Mouse (Mus musculus): Measurements from ENCODE around the gene Msh6. TPM values are rescaled to one million over a fixed set of nuclear protein-coding genes. Genes with fewer than 3 reads are reported as not detected.
"Not testable (repeated sequence)": the region's sequence is repeated elsewhere in the genome, so short reads cannot be mapped to it uniquely, and the experiment has no call there.

Gene Msh6
- polyA plus RNA-seq (2012; rRNA removed): 14.0 and 19.8 TPM in 2 replicates

DNA sequence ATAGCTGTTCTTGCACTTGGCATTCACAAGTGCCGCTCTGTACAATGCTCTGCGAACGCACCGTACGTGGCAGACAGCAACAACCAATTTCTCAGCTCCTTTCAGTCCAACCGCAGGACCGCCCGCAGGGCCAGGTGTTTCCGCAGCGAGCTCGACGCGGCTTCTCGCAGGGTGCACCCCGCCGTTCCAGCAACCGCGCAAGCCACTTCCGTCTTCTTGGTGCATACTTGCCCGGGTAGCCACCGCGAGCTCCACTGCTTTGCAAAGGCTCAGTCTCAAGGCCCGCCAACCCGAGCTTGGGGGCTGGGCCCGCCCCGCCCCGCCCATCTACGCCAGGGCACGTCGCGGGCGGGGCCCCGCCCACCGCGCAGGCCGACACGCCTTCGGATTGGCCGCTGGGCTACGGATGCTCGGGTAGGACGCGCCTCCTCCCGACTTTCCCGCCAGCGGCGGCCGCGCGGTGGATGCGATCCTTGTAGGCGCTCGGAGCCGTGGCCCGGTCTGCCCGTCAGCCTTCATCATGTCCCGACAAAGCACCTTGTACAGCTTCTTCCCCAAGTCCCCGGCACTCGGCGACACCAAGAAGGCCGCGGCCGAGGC is at the start of gene Msh6:
Gene Msh6, plus strand, starts transcription at position 434 of the 600 bp plus-strand sequence.
- peak; percentile 98 for DNase-seq (ENCODE audit: low read depth)
- TF ChIP-seq POLR2A (IDR thresholded peaks at IDR 0.05; ENCODE audit: borderline replicate concordance, extremely low read depth, insufficient read depth, insufficient read length, poor library complexity, severe bottlenecking): peak; percentile 72; the same call in 1 of the 2 replicates
- TF ChIP-seq CTCF (IDR thresholded peaks at IDR 0.05; ENCODE audit: borderline replicate concordance, extremely low read depth, insufficient read depth, insufficient read length): no peak

DNA sequence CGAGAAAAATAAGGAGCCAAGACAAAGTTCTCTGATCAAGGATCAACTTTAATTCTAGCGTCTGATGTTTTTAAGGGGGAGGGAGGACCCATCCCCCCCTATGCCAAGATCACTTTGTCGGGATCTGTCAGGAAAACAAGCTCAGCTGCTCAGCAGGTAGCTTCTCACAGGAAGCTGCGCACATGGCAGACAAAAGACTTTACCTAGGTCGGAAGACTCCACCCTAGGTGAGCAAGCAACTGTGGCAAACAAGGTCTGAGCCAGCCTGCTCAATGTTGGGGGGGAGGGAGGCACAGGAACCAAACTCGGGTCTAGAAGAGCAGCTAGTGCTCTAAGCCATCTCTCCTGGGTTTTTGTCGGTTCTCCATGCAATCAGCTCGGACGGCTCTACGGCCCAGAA is 40.5 kb upstream of the Msh6 start:
- DNase-seq (ENCODE audit: low read depth): no peak
- TF ChIP-seq POLR2A (IDR thresholded peaks at IDR 0.05; ENCODE audit: borderline replicate concordance, extremely low read depth, insufficient read depth, insufficient read length, poor library complexity, severe bottlenecking): no peak
- no peak for TF ChIP-seq CTCF (IDR thresholded peaks at IDR 0.05; ENCODE audit: borderline replicate concordance, extremely low read depth, insufficient read depth, insufficient read length)

DNA sequence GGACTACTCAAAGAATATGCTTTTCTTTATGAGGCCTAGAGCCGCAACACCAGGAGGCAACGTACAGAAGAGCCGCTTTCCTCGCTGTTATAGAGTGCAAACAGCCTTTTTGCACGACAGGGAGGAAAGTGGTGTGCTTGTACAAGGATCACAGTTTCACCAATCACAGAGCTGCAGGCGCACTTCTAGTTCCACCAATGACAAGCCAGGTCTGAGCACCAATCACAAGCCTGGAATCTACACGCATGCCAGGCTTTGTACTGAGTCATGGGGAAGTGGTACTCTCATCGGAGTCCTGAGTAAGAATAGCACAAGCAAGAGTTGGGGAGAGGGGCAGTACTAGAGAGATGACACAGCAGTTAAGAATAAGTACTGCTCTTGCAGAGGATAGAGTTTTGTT is 40.1 kb upstream of the Msh6 start:
- no peak for DNase-seq (ENCODE audit: low read depth)
- TF ChIP-seq CTCF (IDR thresholded peaks at IDR 0.05; ENCODE audit: borderline replicate concordance, extremely low read depth, insufficient read depth, insufficient read length) (no peak), POLR2A (IDR thresholded peaks at IDR 0.05; ENCODE audit: borderline replicate concordance, extremely low read depth, insufficient read depth, insufficient read length, poor library complexity, severe bottlenecking) (no peak)

DNA sequence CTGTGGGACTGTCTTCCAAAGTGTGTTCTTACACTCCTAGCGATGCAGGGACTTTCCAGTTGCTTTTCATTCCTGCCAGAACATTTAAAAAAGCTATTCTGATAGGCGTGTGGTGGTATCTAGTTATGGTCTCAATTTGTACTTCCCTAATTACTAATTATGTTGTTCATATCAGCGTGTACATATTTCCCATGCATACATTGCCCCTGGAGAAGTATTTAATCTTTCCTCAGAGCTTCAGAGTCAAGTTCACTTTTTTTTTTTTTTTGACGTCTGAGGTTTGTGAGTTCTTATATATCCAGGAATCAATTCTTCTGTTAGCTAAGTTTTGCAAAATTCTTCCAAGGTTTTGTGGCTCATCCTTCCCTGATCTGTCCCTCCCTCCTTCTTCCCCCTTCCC is 38.7 kb upstream of the Msh6 start:
- no peak for DNase-seq (ENCODE audit: low read depth)
- no peak for TF ChIP-seq CTCF (IDR thresholded peaks at IDR 0.05; ENCODE audit: borderline replicate concordance, extremely low read depth, insufficient read depth, insufficient read length)
- no peak for TF ChIP-seq POLR2A (IDR thresholded peaks at IDR 0.05; ENCODE audit: borderline replicate concordance, extremely low read depth, insufficient read depth, insufficient read length, poor library complexity, severe bottlenecking)

DNA sequence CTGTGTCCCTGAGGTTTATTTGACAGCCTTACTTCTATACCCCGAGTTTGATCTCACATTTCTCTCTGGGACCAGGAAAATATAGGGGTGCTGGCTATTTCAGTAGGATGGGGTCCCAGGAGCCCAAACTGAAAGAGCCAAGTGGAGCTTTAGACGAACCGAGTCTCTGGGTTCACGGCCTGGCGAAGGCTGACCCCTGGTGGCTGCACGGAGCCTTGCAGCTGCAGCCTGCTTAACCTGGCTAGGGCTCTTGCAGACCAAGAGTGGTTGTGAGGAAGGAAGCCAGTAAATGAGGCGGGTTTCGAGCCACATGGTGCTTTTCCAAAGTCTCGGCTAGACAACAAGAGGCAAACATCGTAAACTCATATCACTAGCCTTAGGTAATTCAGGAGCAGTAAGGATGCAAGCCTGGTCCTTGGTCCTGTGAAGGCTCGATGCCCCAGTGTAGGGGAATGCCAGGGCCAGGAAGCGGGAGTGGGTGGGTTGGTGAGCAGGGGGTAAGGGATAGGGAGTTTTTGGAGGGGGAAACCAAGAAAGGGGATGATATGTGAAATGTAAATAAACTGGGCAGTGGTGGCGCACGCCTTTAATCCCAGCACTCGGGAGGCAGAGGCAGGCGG is 25.8 kb upstream of the Msh6 start:
- TF ChIP-seq POLR2A (IDR thresholded peaks at IDR 0.05; ENCODE audit: borderline replicate concordance, extremely low read depth, insufficient read depth, insufficient read length, poor library complexity, severe bottlenecking) (no peak), CTCF (IDR thresholded peaks at IDR 0.05; ENCODE audit: borderline replicate concordance, extremely low read depth, insufficient read depth, insufficient read length) (peak; percentile 100)
- peak; percentile 85 for DNase-seq (ENCODE audit: low read depth)

DNA sequence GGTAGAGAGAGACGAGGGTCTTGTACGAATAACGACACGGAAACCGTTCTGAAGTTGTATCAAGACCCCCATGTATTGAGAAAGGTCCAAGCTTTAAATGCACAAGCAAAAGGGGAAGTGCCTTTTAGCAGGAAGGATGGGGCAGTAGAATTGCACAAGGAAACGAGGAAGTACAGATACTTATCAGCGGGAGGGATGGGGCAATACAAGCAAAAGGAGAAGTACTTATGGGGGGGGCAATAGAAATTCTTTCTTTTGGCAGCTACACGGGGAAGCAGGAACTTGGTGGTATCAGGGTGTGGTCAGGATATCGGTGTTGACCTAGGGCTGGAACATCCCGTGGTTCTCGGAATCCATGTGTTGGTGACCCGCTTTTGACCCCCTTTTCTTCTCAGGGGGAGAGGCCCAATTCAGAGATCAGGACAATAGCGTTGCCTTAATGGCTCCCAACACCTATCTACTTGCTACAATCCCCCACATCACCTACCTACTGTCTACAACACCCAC is 20.2 kb upstream of the Msh6 start:
- DNase-seq (ENCODE audit: low read depth): not testable (repeated sequence)

DNA sequence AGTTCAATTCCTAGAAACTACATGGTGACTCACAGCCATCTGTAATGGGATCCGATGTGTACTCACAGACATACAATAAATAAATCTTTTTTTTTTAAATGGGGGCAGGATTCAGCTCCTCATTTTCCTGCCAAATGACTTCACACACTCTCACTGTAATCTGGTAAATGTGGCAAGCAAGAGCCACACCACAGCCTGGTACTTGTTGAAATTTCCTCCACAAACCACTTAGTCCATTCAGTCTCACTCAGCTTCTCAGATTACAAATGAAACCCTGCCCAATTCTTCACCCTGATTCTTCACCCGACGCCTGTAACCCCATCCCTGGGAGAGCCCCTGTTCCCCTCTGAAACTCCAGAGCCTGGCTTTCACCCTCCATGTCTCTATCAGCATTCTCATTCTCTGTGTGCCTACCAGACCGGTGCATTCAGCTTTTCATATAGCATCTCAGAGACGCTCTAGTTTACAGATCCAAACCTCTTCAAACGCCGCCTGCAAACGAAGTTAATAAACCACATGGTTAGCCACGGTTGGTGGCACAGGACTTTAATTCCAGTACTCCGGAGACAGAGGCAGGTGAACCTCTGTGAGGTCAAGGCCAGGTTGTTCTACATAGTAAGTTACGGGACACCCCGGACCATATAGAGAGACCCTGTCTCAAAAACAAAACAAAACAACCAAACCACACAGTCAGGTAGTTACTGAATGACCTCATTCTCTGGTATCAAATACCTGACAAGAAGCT is 17.6 kb upstream of the Msh6 start:
- TF ChIP-seq POLR2A (IDR thresholded peaks at IDR 0.05; ENCODE audit: borderline replicate concordance, extremely low read depth, insufficient read depth, insufficient read length, poor library complexity, severe bottlenecking) (no peak), CTCF (IDR thresholded peaks at IDR 0.05; ENCODE audit: borderline replicate concordance, extremely low read depth, insufficient read depth, insufficient read length) (no peak)
- DNase-seq (ENCODE audit: low read depth): no peak

DNA sequence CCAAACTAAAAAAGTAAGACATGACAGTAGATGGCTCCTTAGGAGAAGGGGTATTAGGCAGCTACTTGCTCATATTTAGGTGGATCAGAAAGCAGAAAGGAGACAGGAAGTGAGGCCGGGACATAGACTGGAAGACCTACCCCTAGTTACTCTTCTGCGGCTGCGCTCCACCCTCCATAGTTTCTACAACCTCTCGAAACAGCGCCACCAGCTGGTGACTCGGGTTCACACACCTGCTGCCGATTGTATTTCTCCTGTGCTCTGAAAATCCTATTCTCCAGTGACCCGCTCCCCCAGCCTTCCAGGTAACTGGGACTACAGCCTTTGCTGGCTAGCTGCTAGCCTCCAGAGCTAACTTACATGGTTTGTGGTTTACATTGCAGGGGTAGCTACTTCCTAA is 16.6 kb upstream of the Msh6 start:
- TF ChIP-seq CTCF (IDR thresholded peaks at IDR 0.05; ENCODE audit: borderline replicate concordance, extremely low read depth, insufficient read depth, insufficient read length): 0 out of 2 replicates have a peak, but pooled peaks have one; percentile 24
- no peak for TF ChIP-seq POLR2A (IDR thresholded peaks at IDR 0.05; ENCODE audit: borderline replicate concordance, extremely low read depth, insufficient read depth, insufficient read length, poor library complexity, severe bottlenecking)
- DNase-seq (ENCODE audit: low read depth): no peak

DNA sequence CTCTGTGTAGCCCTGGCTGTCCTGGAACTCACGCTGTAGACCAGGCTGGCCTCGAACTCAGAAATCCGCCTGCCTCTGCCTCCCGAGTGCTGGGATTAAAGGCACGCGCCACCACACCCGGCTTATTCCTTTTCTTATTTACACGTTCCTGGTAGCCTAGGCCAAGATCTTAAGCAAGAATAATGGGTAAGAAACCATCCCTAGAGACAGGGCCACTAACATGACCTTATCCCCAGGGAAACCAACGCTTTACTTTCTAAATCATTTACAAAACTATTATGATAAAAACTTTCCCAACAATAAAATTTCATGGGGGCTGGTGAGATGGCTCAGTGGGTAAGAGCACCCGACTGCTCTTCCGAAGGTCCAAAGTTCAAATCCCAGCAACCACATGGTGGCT is 15.5 kb upstream of the Msh6 start:
- DNase-seq (ENCODE audit: low read depth): not testable (repeated sequence)

DNA sequence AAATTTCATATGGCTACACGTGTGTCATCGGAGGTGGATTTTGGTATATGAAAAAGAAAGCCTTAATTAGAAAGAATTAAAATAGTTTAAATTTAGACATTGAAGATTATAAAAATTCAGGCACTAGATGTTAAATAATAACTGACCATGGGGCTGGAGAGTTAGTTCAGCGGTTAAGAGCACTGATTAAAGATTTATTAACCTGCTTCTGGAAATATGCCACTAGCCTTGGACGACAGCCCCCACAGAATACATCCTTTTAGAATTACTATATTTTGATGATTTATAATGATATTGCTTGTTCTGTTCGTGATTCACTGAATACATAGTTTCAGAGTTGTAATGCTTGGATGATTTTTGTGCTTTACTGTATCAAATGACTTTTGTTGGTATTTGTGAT is 14.9 kb upstream of the Msh6 start:
- not testable (repeated sequence) for DNase-seq (ENCODE audit: low read depth)

DNA sequence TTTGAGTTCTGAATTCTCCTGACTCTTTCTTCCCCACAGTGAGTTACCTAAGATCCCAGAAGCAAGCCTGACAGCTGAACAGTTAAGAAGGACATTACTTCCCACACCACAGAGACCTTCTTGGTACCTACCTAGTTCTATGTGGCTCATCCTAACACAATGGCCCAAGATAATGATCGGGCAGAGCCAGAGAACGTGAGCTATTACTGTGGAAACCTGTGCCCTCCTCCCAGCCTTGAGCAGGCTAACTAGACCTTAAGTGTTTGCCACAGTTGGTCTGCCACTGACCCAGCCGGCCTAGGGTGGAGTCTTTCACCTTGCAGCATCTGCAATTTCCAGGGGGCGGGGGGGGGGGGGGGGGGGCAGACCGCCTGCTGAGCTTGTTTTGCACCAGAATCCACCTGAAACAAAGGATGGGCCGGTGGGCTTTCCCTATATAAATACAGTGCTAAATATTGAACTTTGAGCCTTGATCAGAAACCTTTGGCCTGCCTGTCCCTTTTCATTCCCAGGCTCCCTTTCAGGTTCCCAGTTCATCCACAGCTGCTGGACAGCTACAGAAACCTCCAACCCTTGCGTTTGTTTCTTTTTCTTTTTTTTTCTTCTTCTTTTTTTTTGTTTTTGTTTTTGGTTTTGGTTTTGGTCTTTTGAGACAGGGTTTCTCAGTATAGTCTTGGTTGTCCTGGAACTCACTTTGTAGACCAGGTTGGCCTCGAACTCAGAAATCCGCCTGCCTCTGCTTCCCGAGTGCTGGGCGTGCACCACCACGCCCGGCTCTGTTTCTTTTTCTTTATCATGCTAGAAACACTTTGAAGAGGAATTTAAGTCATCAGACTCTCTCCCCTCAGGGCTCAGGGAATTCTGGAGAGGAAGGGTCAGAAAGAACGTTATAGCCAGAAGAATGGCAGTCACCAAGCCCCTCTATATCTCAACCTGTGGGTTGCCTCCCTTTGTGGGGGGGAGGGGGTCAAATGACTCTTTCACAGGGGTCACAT is 11.5 kb upstream of the Msh6 start:
- DNase-seq (ENCODE audit: low read depth): no peak
- no peak for TF ChIP-seq POLR2A (IDR thresholded peaks at IDR 0.05; ENCODE audit: borderline replicate concordance, extremely low read depth, insufficient read depth, insufficient read length, poor library complexity, severe bottlenecking)
- TF ChIP-seq CTCF (IDR thresholded peaks at IDR 0.05; ENCODE audit: borderline replicate concordance, extremely low read depth, insufficient read depth, insufficient read length): no peak

DNA sequence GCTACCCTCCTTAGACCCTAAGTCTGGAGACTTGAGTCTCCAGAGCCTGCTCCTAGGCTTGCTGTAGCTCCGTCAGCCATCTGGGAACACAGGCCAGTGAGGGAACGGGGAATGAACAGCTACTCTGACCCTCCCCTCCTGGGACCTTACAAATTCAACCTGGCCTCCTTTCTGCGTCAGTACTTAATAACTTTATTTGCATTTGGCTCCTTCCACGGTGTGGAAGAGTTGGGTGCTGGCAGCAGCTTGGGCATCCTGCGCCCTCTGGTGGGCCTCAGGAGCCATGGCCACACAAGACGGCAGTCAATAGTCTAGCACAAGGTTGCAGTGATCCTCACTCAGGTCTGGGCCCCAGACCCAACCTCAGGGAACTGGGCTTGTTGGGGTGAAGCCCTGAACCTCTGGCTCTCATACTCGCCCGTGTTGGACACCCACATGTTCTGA is 6.4 kb upstream of the Msh6 start:
- not testable (repeated sequence) for DNase-seq (ENCODE audit: low read depth)

DNA sequence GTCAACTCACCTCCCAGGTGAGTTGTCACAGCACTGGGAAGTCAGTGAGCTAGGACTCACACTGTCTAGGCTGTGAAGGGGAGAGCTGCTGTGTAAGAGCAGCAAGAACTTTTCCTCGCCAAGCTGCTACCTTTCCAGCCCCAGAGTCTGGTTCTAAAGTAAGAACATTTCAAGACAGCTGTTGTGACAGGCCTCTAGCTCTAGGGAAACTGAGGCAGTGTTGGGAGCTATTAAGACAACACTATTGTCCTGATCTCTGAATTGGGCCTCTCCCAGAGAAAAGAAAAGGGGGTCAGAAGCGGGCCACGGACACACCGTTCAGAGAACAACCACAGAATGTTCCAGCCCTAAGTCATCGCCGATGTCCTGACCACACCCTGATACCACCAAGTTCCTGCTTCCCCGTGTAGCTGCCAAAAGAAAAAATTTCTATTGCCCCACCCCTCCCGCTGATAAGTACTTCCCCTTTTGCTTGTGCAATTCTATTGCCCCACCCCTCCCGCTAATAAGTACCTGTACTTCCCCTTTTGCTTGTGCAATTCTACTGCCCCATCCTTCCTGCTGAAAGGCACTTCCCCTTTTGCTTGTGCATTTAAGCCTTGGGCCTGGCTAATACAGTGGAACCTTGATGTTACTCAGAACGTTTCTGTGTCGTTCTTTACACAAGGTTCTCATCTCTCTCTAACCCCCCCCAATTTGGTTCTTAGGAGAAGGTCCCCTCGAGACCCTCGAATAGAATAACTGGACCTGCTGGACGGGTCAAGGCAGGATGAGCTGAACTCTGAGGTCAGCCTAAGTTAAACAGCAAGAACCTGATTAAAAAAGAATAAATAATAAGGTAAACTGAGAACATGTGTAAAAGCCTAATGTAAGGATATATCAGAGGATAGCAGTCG is 2.9 kb upstream of the Msh6 start:
- not testable (repeated sequence) for DNase-seq (ENCODE audit: low read depth)

Data from brain, embryonic 14.5 days (tissue).